Mouse (Mus musculus): ENCODE data around the gene Map3k13. TPM values are rescaled to one million over a fixed set of nuclear protein-coding genes. Genes with fewer than 3 reads are reported as not detected.

Map3k13 gene
- total and polyA plus RNA-seq, 3 experiments = 0.23 to 0.82 TPM; not detected in 1

- TF ChIP-seq POLR2AphosphoS5 (IDR thresholded peaks at IDR 0.05; ENCODE audit: borderline replicate concordance, low read depth, low read length) (no peak), ZC3H11A (IDR thresholded peaks at IDR 0.05; ENCODE audit: low read depth, low read length) (no peak), NRF1 (IDR thresholded peaks at IDR 0.05; ENCODE audit: insufficient read depth, low read depth, low read length, poor library complexity, severe bottlenecking) (no peak), HCFC1 (IDR thresholded peaks at IDR 0.05; ENCODE audit: low read depth, low read length) (0 out of 2 replicates have a peak, but pooled peaks have one; percentile 41), ZKSCAN1 (IDR thresholded peaks at IDR 0.05; ENCODE audit: low read depth, low read length) (no peak), RAD21 (IDR thresholded peaks at IDR 0.05; ENCODE audit: low read depth, low read length) (no peak), ZNF384 (IDR thresholded peaks at IDR 0.05; ENCODE audit: low read depth, low read length) (no peak), POLR2A (IDR thresholded peaks at IDR 0.05; ENCODE audit: control insufficient read depth in 1 of 2, insufficient read depth in 1 of 2, low read depth in 1 of 2, low read length in 2 of 2, poor library complexity in 1 of 2) (no peak), MXI1 (IDR thresholded peaks at IDR 0.05; ENCODE audit: low read depth, low read length) (peak; percentile 41; the same call in 1 of the 2 replicates), TAL1 (IDR thresholded peaks at IDR 0.05; ENCODE audit: low read length) (no peak), MYC (IDR thresholded peaks at IDR 0.05; ENCODE audit: low read depth, low read length) (no peak), KAT2A (conservative IDR thresholded peaks at IDR 0.05; ENCODE audit: low read depth, low read length) (no peak), TBP (IDR thresholded peaks at IDR 0.05; ENCODE audit: low read depth, low read length) (no peak), BHLHE40 (IDR thresholded peaks at IDR 0.05; ENCODE audit: borderline replicate concordance, low read depth, low read length) (peak; percentile 51; the same call in 1 of the 2 replicates)
Measured at GRCm38 (mm10) chr16:21795071-21795470, 925 bp downstream of the Map3k13 start (continued).

- TF ChIP-seq SMC3 (IDR thresholded peaks at IDR 0.05; ENCODE audit: low read depth, low read length) (no peak), ELF1 (IDR thresholded peaks at IDR 0.05; ENCODE audit: low read depth, low read length) (no peak), RAD21 (IDR thresholded peaks at IDR 0.05; ENCODE audit: low read depth, low read length) (no peak), RCOR1 (IDR thresholded peaks at IDR 0.05; ENCODE audit: low read depth, low read length) (no peak), CHD2 (IDR thresholded peaks at IDR 0.05; ENCODE audit: low read length) (no peak), MYC (IDR thresholded peaks at IDR 0.05; ENCODE audit: low read depth, low read length) (no peak), CTCF (IDR thresholded peaks at IDR 0.05 in 2 of 3, conservative IDR thresholded peaks at IDR 0.05 in 1 of 3; ENCODE audit: control insufficient read depth in 1 of 3, insufficient read depth in 1 of 3, low read depth in 2 of 3, low read length in 3 of 3, poor library complexity in 1 of 3, severe bottlenecking in 1 of 3) (no peak), SIN3A (IDR thresholded peaks at IDR 0.05; ENCODE audit: low read length) (no peak), ETS1 (IDR thresholded peaks at IDR 0.05; ENCODE audit: low read depth, low read length) (no peak), TAL1 (IDR thresholded peaks at IDR 0.05; ENCODE audit: low read length) (no peak), ZNF384 (IDR thresholded peaks at IDR 0.05; ENCODE audit: low read depth, low read length) (no peak), MAZ (IDR thresholded peaks at IDR 0.05; ENCODE audit: low read depth, low read length) (no peak), CHD1 (IDR thresholded peaks at IDR 0.05; ENCODE audit: low read depth, low read length) (no peak), ZC3H11A (IDR thresholded peaks at IDR 0.05; ENCODE audit: low read depth, low read length) (no peak)
- H3K27me3 ChIP-seq (ENCODE audit: control insufficient read depth in 1 of 2, insufficient read depth in 2 of 2, low read length in 2 of 2) = no peaks in the 10 kb centered on the region
- H3K27ac ChIP-seq (ENCODE audit: control insufficient read depth, low read depth, low read length) = no peak overlapping the region
- no peaks in the 10 kb centered on the region for H3K79me2 ChIP-seq (ENCODE audit: control insufficient read depth, insufficient read depth, low read length, poor library complexity)
- peaks cover 0 to 5% of the 10 kb centered on the region in 2 experiments; a peak in 2 of 4 replicates for H3K36me3 ChIP-seq (ENCODE audit: control insufficient read depth in 1 of 2, insufficient read depth in 2 of 2, low read length in 2 of 2)
- no peak overlapping the region for H3K9ac ChIP-seq (ENCODE audit: control insufficient read depth, low read depth, low read length, poor library complexity, severe bottlenecking)
- no peaks in the 10 kb centered on the region for H3K4me1 ChIP-seq (ENCODE audit: control insufficient read depth in 1 of 2, insufficient read depth in 2 of 2, low read length in 2 of 2)
- no peak overlapping the region for H3K4me3 ChIP-seq (ENCODE audit: control insufficient read depth in 1 of 2, insufficient read depth in 1 of 2, low read depth in 2 of 2, low read length in 2 of 2)
- no peaks in the 10 kb centered on the region for H3K9me3 ChIP-seq (replicated peaks; ENCODE audit: insufficient read depth, low read length)
- no peak for DNase-seq (ENCODE audit: low read depth, low spot score)
Measured at GRCm38 (mm10) chr16:21804258-21804657, 10.1 kb downstream of the Map3k13 start.

Data from MEL (cell line).